Mouse (Mus musculus) activated CD4-positive, CD25-positive, alpha-beta regulatory T cell, adult 9 weeks (primary cell): ENCODE measurements around the gene Kifap3. TPM values are rescaled to one million over a fixed set of nuclear protein-coding genes. Genes with fewer than 3 reads are reported as not detected.

ENCODE experiments used
- polyA plus RNA-seq: library from polyadenylated mRNA; unstranded; fragments of 100-300 nt; shearing (Covaris generic); gene quantifications from one replicate; pipeline ENCODE4 v1.2.1, GENCODE M21; 2017

Kifap3 gene
- polyA plus RNA-seq: 4.0 TPM

GRCm38 (mm10) chr1:163779336-163780115, at the start of gene Kifap3:
Kifap3 (plus strand) TSS chr1:163779583.

GRCm38 (mm10) chr1:163928846-163929245, 149.5 kb downstream of the Kifap3 start, which contains the start of gene Scyl3:
Scyl3 (plus strand) TSS chr1:163929100.

Other genes starting within 250 kb of the Kifap3 start
- not detected for gene Mettl11b, start 54.4 kb upstream of the Kifap3 start, polyA plus RNA-seq
- gene Scyl3, start 149.5 kb downstream of the Kifap3 start, polyA plus RNA-seq: 38.4 TPM
- 4.5 TPM for gene BC055324, start 215.2 kb downstream of the Kifap3 start, polyA plus RNA-seq
- 25.7 TPM for gene Mettl18, start 215.3 kb downstream of the Kifap3 start, polyA plus RNA-seq